Mouse (Mus musculus): ENCODE measurements at regions not wholly inside any gene's neighbourhood (a gene's known extent, or its start where the extent isn't known, plus 50 kb on each side); places are given as distances from the start of the nearest gene placed in this dataset.

GRCm38 (mm10) chr1:56738641-56739040 lies 101.4 kb upstream of the Hsfy2 start:
- ATAC-seq (replicated peaks; ENCODE audit: poor library complexity, severe bottlenecking): no peak

- ATAC-seq (replicated peaks; ENCODE audit: poor library complexity, severe bottlenecking): no peak
Observed at GRCm38 (mm10) chr1:56726183-56726840, 89.1 kb upstream of the Hsfy2 start.

GRCm38 (mm10) chr1:56723656-56724055 lies 86.4 kb upstream of the Hsfy2 start:
- ATAC-seq (replicated peaks; ENCODE audit: poor library complexity, severe bottlenecking): no peak

- peak; percentile 98 for ATAC-seq (replicated peaks; ENCODE audit: poor library complexity, severe bottlenecking)
Observed at GRCm38 (mm10) chr1:56713011-56713726, 75.9 kb upstream of the Hsfy2 start.

GRCm38 (mm10) chr1:56700451-56700850 lies 63.2 kb upstream of the Hsfy2 start:
- ATAC-seq (replicated peaks; ENCODE audit: poor library complexity, severe bottlenecking): no peak

GRCm38 (mm10) chr1:56697509-56697908 lies 60.3 kb upstream of the Hsfy2 start:
- no peak for ATAC-seq (replicated peaks; ENCODE audit: poor library complexity, severe bottlenecking)
